Comparison of ENCODE assay signal across 19 mouse cellular contexts in genomic region chr11:77666766-77667165, GRCm38 (mm10). TPM values are rescaled to one million over a fixed set of nuclear protein-coding genes. Genes with fewer than 3 reads are reported as not detected.
DNase-seq lines count a peak whose midpoint lies in the region; TF ChIP-seq lines count a peak whose summit lies in the region.
"Not testable (repeated sequence)": the region's sequence is repeated elsewhere in the genome, so short reads cannot be mapped to it uniquely, and the experiment has no call there.
"Had no signal": no experiment of that assay in that cellular context is flagged by ENCODE, and none has a peak within 500 bp of the region (broad histone marks: within the 10 kb centered on the region; RNA-seq: fewer than 3 reads in every experiment).

No protein-coding gene starts in this region.

- TF ChIP-seq POLR2A in MEL (IDR thresholded peaks at IDR 0.05; ENCODE audit: control insufficient read depth in 1 of 2, insufficient read depth in 1 of 2, low read depth in 1 of 2, low read length in 2 of 2, poor library complexity in 1 of 2) = not testable (repeated sequence)

- H3K4me1 ChIP-seq in MEL (ENCODE audit: control insufficient read depth in 1 of 2, insufficient read depth in 2 of 2, low read length in 2 of 2) = not testable (repeated sequence)

- peak in 1 of 2 experiments; percentile 61; a peak in 2 of 4 replicates for TF ChIP-seq EP300 in MEL (IDR thresholded peaks at IDR 0.05; ENCODE audit: low read depth in 1 of 2, low read length in 2 of 2)

- not testable (repeated sequence) for H3K27me3 ChIP-seq in MEL (ENCODE audit: control insufficient read depth in 1 of 2, insufficient read depth in 2 of 2, low read length in 2 of 2); splenic B cell, adult 2 months (ENCODE audit: control insufficient read depth, insufficient read depth, low read length, poor library complexity, severe bottlenecking)

- H3K9me3 ChIP-seq in MEL (replicated peaks; ENCODE audit: insufficient read depth, low read length) = not testable (repeated sequence)

- TF ChIP-seq CTCF in MEL (IDR thresholded peaks at IDR 0.05 in 2 of 3, conservative IDR thresholded peaks at IDR 0.05 in 1 of 3; ENCODE audit: control insufficient read depth in 1 of 3, insufficient read depth in 1 of 3, low read depth in 2 of 3, low read length in 3 of 3, poor library complexity in 1 of 3, severe bottlenecking in 1 of 3) = not testable (repeated sequence)

- not testable (repeated sequence) for H3K4me3 ChIP-seq in MEL (ENCODE audit: control insufficient read depth in 1 of 2, insufficient read depth in 1 of 2, low read depth in 2 of 2, low read length in 2 of 2)

- H3K79me2 ChIP-seq in MEL (ENCODE audit: control insufficient read depth, insufficient read depth, low read length, poor library complexity) = not testable (repeated sequence)

- not testable (repeated sequence) for H3K27ac ChIP-seq in MEL (ENCODE audit: control insufficient read depth, low read depth, low read length)

- not testable (repeated sequence) for TF ChIP-seq RAD21 in MEL (IDR thresholded peaks at IDR 0.05; ENCODE audit: low read depth, low read length)

- peak; percentile 36 for DNase-seq in 416B (ENCODE audit: low read depth)
- DNase-seq in MEL (ENCODE audit: low read depth, low spot score) = peak; percentile 69
- peak; percentile 48 for DNase-seq in MEL-GATA-1-ER (ENCODE audit: extremely low read depth, low read depth)
- DNase-seq in R1 (ENCODE audit: low read depth, low spot score) = peak; percentile 17
- DNase-seq in splenic B cell, adult 2 months (ENCODE audit: low read depth, low spot score) = peak; percentile 12

- H3K9ac ChIP-seq in MEL (ENCODE audit: control insufficient read depth, low read depth, low read length, poor library complexity, severe bottlenecking) = not testable (repeated sequence)

- not testable (repeated sequence) for H3K36me3 ChIP-seq in MEL (ENCODE audit: control insufficient read depth in 1 of 2, insufficient read depth in 2 of 2, low read length in 2 of 2); splenic B cell, adult 2 months (ENCODE audit: control insufficient read depth, insufficient read depth, low read length, poor library complexity, severe bottlenecking)

TF ChIP-seq in MEL, 35 proteins besides CTCF, POLR2A, EP300 and RAD21:
- TF ChIP-seq ELF1 (IDR thresholded peaks at IDR 0.05; ENCODE audit: low read depth, low read length) (peak; percentile 44; the same call in 1 of the 2 replicates), MAZ (IDR thresholded peaks at IDR 0.05; ENCODE audit: low read depth, low read length) (peak; percentile 73; the same call in 1 of the 2 replicates), ETS1 (IDR thresholded peaks at IDR 0.05; ENCODE audit: low read depth, low read length) (0 out of 2 replicates have a peak, but pooled peaks have one; percentile 27)

RNA-seq across cellular contexts. Expression of gene Nufip2, which starts 19.2 kb away (rescaled TPM):
- 47.8 and 50.5 TPM in 2 replicates for total RNA-seq in MEL (2012; rRNA removed)
- polyA plus RNA-seq in MEL (2012; ENCODE audit: insufficient read depth in 1 of 2, insufficient read length in 2 of 2, low read depth in 1 of 2, low replicate concordance in 2 of 2, missing spikeins in 1 of 2) = 10 to 100 TPM; 24.7 to 56.1 TPM

RNA-seq across cellular contexts. Expression of gene Cryba1, which starts 58.3 kb away (rescaled TPM):
- total RNA-seq in MEL (2012; rRNA removed) = not detected in 2 replicates
- not detected for polyA plus RNA-seq in MEL (2012; ENCODE audit: insufficient read depth in 1 of 2, insufficient read length in 2 of 2, low read depth in 1 of 2, low replicate concordance in 2 of 2, missing spikeins in 1 of 2)
- total RNA-seq: adrenal gland, adult 18-20 months; adrenal gland, adult 2 months; adrenal gland, adult 8-10 months; adrenal gland, postnatal 10 days; adrenal gland, postnatal 14 days; adrenal gland, postnatal 25 days; adrenal gland, postnatal 36 days; adrenal gland, postnatal 4 days; CH12.LX; ES-E14 had no signal
- polyA plus RNA-seq: adrenal gland, adult 2 months; CD4-positive, CD25-positive, alpha-beta regulatory T cell, adult 4 months; cerebellum, adult 2 months; G1E; Patski had no signal

RNA-seq across cellular contexts. Expression of gene Taok1, which starts 59.2 kb away (rescaled TPM):
- 15.9 and 16.1 TPM in 2 replicates for total RNA-seq in MEL (2012; rRNA removed)
- 10 to 100 TPM in 1 of 2 experiments, 1 to 10 TPM in 1; 7.9 to 31.0 TPM for polyA plus RNA-seq in MEL (2012; ENCODE audit: insufficient read depth in 1 of 2, insufficient read length in 2 of 2, low read depth in 1 of 2, low replicate concordance in 2 of 2, missing spikeins in 1 of 2)

Comparison
In these comparisons a context has a peak if more than half of its experiments do, and no peak if none do; other contexts are left out.
1. DNase-seq: peak in every context shown above with its lines; median percentile 69 in MEL; 48 in MEL-GATA-1-ER; 36 in 416B; 17 in R1; 12 in splenic B cell, adult 2 months.